Mouse (Mus musculus) bone marrow, adult 2 months (tissue): Measurements from ENCODE around the gene Vps37b.

Experiments
- CTCF ChIP-seq: fragments of 200-500 bp; IDR thresholded peaks from 2 replicates; pipeline ENCODE4 v1.5.1; 2011; ENCODE audit warnings: low read length, control low read depth; ENCODE audit not compliant: control insufficient read depth, insufficient read depth
- POLR2A ChIP-seq: fragments of 200-500 bp; IDR thresholded peaks from 2 replicates; pipeline ENCODE4 v1.6.1; 2011; ENCODE audit warnings: low read depth, mild to moderate bottlenecking, control low read depth, low read length, borderline replicate concordance; ENCODE audit not compliant: control insufficient read depth

DNA sequence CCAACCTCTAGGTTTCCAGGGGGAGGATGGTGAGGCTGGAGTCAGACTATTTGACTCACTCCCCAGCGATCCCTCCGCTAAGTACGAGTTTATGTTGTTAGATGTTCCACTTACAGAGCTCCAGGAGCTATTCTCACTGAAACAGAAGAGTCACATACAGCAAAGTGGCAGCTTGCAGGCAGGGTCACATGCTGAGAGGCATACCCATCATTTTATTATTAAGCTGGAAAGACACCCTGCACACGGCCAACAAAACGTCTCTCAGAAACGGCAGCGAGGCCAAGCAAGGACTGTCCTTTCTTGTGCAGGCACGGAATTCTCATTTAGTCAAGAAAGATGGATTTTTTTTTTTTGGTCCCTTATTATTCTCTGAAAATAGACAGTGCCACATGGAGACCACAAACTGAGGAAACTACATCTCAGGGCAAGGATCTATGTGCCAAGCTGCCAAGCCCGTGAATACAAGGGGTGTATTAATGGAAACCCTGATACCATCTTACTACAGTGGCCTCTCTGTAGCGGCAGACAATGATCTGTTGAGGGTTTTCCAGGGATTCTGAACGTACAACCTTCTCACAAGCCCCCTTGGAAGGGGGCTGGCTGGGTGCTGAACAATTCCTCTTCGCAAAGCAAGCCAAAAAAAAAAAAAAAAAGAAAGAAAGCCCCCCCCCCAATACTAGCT is 1.5 kb downstream of the Vps37b start:
- no peak for TF ChIP-seq POLR2A
- no peak for TF ChIP-seq CTCF
